Mouse (Mus musculus) hindbrain, embryonic 11.5 days (tissue): ENCODE data around the gene Pdp2. TPM values are rescaled to one million over a fixed set of nuclear protein-coding genes. Genes with fewer than 3 reads are reported as not detected.
A peak's percentile ranks its signal among the peaks of the same experiment; 100 is the strongest.
"Not testable (repeated sequence)": the region's sequence is repeated elsewhere in the genome, so short reads cannot be mapped to it uniquely, and the experiment has no call there.

Source experiments
- ATAC-seq: fragments of 200-750 bp; cut with Nextera tagmentation; 2 replicates; pipeline ENCODE4 v1.8.0; 2017; ENCODE audit warnings: mild to moderate bottlenecking, moderate TSS enrichment, moderate library complexity; ENCODE audit not compliant: low FRiP score
- DNase-seq: peaks from one replicate; pipeline ENCODE4 v3.0.0-alpha.2; 2015; ENCODE audit warnings: low spot score
- H3K27ac ChIP-seq: fragments of 300-500 bp; sonication (generic); 2 replicates; pipeline ENCODE4 v1.5.1; 2014; ENCODE audit warnings: mild to moderate bottlenecking, low read depth, low read length
- H3K27me3 ChIP-seq: fragments of 300-500 bp; sonication (generic); 2 replicates; pipeline ENCODE4 v1.6.1; 2014; ENCODE audit warnings: mild to moderate bottlenecking, low read length, moderate library complexity, mixed read lengths; ENCODE audit not compliant: control insufficient read depth, insufficient read depth
- H3K36me3 ChIP-seq: fragments of 300-500 bp; sonication (generic); 2 replicates; pipeline ENCODE4 v1.6.1; 2014; ENCODE audit warnings: mild to moderate bottlenecking, low read length, moderate library complexity, mixed read lengths; ENCODE audit not compliant: control insufficient read depth, insufficient read depth
- H3K4me1 ChIP-seq: fragments of 300-500 bp; sonication (generic); replicated peaks from 2 replicates; pipeline ENCODE4 v1.6.1; 2014; ENCODE audit warnings: low read length, mixed read lengths; ENCODE audit not compliant: control insufficient read depth, insufficient read depth
- H3K4me2 ChIP-seq: fragments of 300-500 bp; sonication (generic); replicated peaks from 2 replicates; pipeline ENCODE4 v1.6.1; 2014; ENCODE audit warnings: mild to moderate bottlenecking, low read depth, low read length
- H3K4me3 ChIP-seq: fragments of 300-500 bp; sonication (generic); 2 replicates; pipeline ENCODE4 v1.5.1; 2014; ENCODE audit warnings: low read depth, low read length
- H3K9ac ChIP-seq: fragments of 300-500 bp; sonication (generic); 2 replicates; pipeline ENCODE4 v1.6.1; 2014; ENCODE audit warnings: low read depth, low read length
- H3K9me3 ChIP-seq: fragments of 300-500 bp; sonication (generic); 2 replicates; pipeline ENCODE4 v1.6.1; 2016; ENCODE audit warnings: low read length; ENCODE audit not compliant: control insufficient read depth
- WGBS: fragments of 180-500 bp; shearing (Covaris S2); extraction: QIAGEN DNeasy Blood & Tissue Kit; methylation state at CpG from one replicate; pipeline ENCODE4 v1.1.7; 2014; 5-methylcytosine and 5-hydroxymethylcytosine counted together
- polyA plus RNA-seq: library from polyadenylated mRNA; unstranded; fragments of >200 nt; fragmentation: Nextera tagmentation; extraction: Ambion mirVana; gene quantifications from 2 replicates; pipeline ENCODE4 v1.2.1, GENCODE M21; 2014

Pdp2 gene
- polyA plus RNA-seq, 1 experiment from 2014 or later = 14.4 TPM

GRCm38 (mm10) chr8:104565457-104565798 lies 25.8 kb upstream of the Pdp2 start:
- Histone ChIP-seq H3K4me1 (no peaks in the 10 kb centered on the region), H3K9me3 (no peaks in the 10 kb centered on the region), H3K4me2 (no peak overlapping the region), H3K27me3 (no peaks in the 10 kb centered on the region), H3K9ac (no peak overlapping the region), H3K27ac (no peak overlapping the region), H3K36me3 (no peaks in the 10 kb centered on the region), H3K4me3 (no peak overlapping the region)
- no peak for DNase-seq
- peak; percentile 20; the same call in 1 of the 2 replicates for ATAC-seq
- WGBS = 91% methylated on average over 5 of the region's 5 CpGs

- WGBS = 52% methylated on average over 1 of the region's 1 CpGs
- DNase-seq (peak; percentile 27), ATAC-seq (no peak)
- Histone ChIP-seq H3K9ac (no peak overlapping the region), H3K36me3 (no peaks in the 10 kb centered on the region), H3K27me3 (no peaks in the 10 kb centered on the region), H3K4me3 (no peak overlapping the region), H3K9me3 (no peaks in the 10 kb centered on the region), H3K4me2 (no peak overlapping the region), H3K27ac (no peak overlapping the region), H3K4me1 (no peaks in the 10 kb centered on the region)
These were observed 21.7 kb upstream of the Pdp2 start for GRCm38 (mm10) chr8:104569559-104569958.

GRCm38 (mm10) chr8:104570436-104571343 lies 20.6 kb upstream of the Pdp2 start:
- Histone ChIP-seq H3K4me3 (peak overlapping the region; percentile 25), H3K9me3 (no peaks in the 10 kb centered on the region), H3K27ac (no peak overlapping the region), H3K9ac (peak overlapping the region; percentile 13; the same call in 1 of the 2 replicates), H3K27me3 (no peaks in the 10 kb centered on the region), H3K4me2 (peak overlapping the region; percentile 42), H3K4me1 (no peaks in the 10 kb centered on the region), H3K36me3 (no peaks in the 10 kb centered on the region)
- DNase-seq = peak; percentile 94
- peak; percentile 78 for ATAC-seq
- 7% methylated on average over 26 of the region's 26 CpGs for WGBS

- Histone ChIP-seq H3K27me3 (no peaks in the 10 kb centered on the region), H3K36me3 (no peaks in the 10 kb centered on the region), H3K9me3 (no peaks in the 10 kb centered on the region), H3K4me1 (no peaks in the 10 kb centered on the region), H3K9ac (no peak overlapping the region), H3K4me3 (no peak overlapping the region), H3K27ac (no peak overlapping the region), H3K4me2 (no peak overlapping the region)
- DNase-seq = no peak
- ATAC-seq = no peak
- 96% methylated on average over 3 of the region's 3 CpGs for WGBS
These were observed 14.4 kb upstream of the Pdp2 start for GRCm38 (mm10) chr8:104576820-104577219.

- WGBS = 79% methylated on average over 17 of the region's 17 CpGs
- not testable (repeated sequence) for H3K27ac ChIP-seq, H3K36me3 ChIP-seq, H3K9me3 ChIP-seq, H3K4me3 ChIP-seq, H3K9ac ChIP-seq, DNase-seq, H3K27me3 ChIP-seq, H3K4me2 ChIP-seq, ATAC-seq, H3K4me1 ChIP-seq
These were observed 13.6 kb upstream of the Pdp2 start for GRCm38 (mm10) chr8:104577606-104578005.

- no peaks in the 10 kb centered on the region for H3K36me3 ChIP-seq
- WGBS = 62% methylated on average over 1 of the region's 1 CpGs
- no peak overlapping the region for H3K27ac ChIP-seq
- no peak overlapping the region for H3K4me3 ChIP-seq
- DNase-seq (no peak), ATAC-seq (no peak)
- H3K9me3 ChIP-seq = no peaks in the 10 kb centered on the region
- no peak overlapping the region for H3K9ac ChIP-seq
- H3K4me2 ChIP-seq = no peak overlapping the region
- H3K27me3 ChIP-seq = no peaks in the 10 kb centered on the region
- no peaks in the 10 kb centered on the region for H3K4me1 ChIP-seq
These were observed 6.7 kb upstream of the Pdp2 start for GRCm38 (mm10) chr8:104584522-104584921.

GRCm38 (mm10) chr8:104590284-104590683 lies 967 bp upstream of the Pdp2 start:
- Histone ChIP-seq H3K4me2 (no peak overlapping the region), H3K4me1 (no peaks in the 10 kb centered on the region), H3K4me3 (no peak overlapping the region), H3K36me3 (0 out of 2 replicates have a peak, but pooled peaks cover 5% of the 10 kb centered on the region), H3K9ac (no peak overlapping the region), H3K27ac (no peak overlapping the region), H3K9me3 (no peaks in the 10 kb centered on the region), H3K27me3 (no peaks in the 10 kb centered on the region)
- DNase-seq (no peak), ATAC-seq (no peak)
- WGBS = 89% methylated on average over 3 of the region's 3 CpGs

GRCm38 (mm10) chr8:104591856-104592255 lies 605 bp downstream of the Pdp2 start:
- no peak; the same call in 1 of the 2 replicates for ATAC-seq
- DNase-seq = no peak
- WGBS = 2% methylated on average over 9 of the region's 9 CpGs
- no peaks in the 10 kb centered on the region for H3K4me1 ChIP-seq
- 0 out of 2 replicates have a peak overlapping the region, but pooled peaks have one; percentile 60 for H3K27ac ChIP-seq
- H3K4me2 ChIP-seq = peak overlapping the region; percentile 74
- H3K9ac ChIP-seq = peak overlapping the region; percentile 72
- H3K4me3 ChIP-seq = peak overlapping the region; percentile 68
- 0 out of 2 replicates have a peak, but pooled peaks cover 5% of the 10 kb centered on the region for H3K36me3 ChIP-seq
- H3K27me3 ChIP-seq = no peaks in the 10 kb centered on the region
- H3K9me3 ChIP-seq = no peaks in the 10 kb centered on the region

- no peaks in the 10 kb centered on the region for H3K27me3 ChIP-seq
- H3K9ac ChIP-seq = no peak overlapping the region
- no peak overlapping the region for H3K4me3 ChIP-seq
- ATAC-seq (no peak), DNase-seq (no peak)
- H3K4me2 ChIP-seq = no peak overlapping the region; the same call in 1 of the 2 replicates
- 0 out of 2 replicates have a peak, but pooled peaks cover 5% of the 10 kb centered on the region for H3K36me3 ChIP-seq
- H3K27ac ChIP-seq = no peak overlapping the region
- no peaks in the 10 kb centered on the region for H3K4me1 ChIP-seq
- WGBS = 74% methylated on average over 6 of the region's 6 CpGs
- H3K9me3 ChIP-seq = no peaks in the 10 kb centered on the region
These were observed 1.3 kb downstream of the Pdp2 start for GRCm38 (mm10) chr8:104592566-104592965.
